Mouse (Mus musculus): ENCODE measurements at regions not wholly inside any gene's neighbourhood (a gene's known extent, or its start where the extent isn't known, plus 50 kb on each side); places are given as distances from the start of the nearest gene placed in this dataset.

- no peak for DNase-seq (ENCODE audit: low spot score in 2 of 2)
Measured at GRCm38 (mm10) chr1:137017642-137018041, 57.4 kb upstream of the Nr5a2 start.

GRCm38 (mm10) chr1:137010240-137010926 lies 50.1 kb upstream of the Nr5a2 start:
- no peak for DNase-seq (ENCODE audit: low spot score in 2 of 2)

Data from right cerebral cortex, adult 2 months (tissue).